Mouse (Mus musculus) heart, embryonic 16.5 days (tissue): ENCODE measurements around the gene Ptgs1. TPM values are rescaled to one million over a fixed set of nuclear protein-coding genes. Genes with fewer than 3 reads are reported as not detected.

Source experiments
- ATAC-seq: fragments of 200-750 bp; cut with Nextera tagmentation; replicated peaks from 2 replicates; pipeline ENCODE4 v1.8.0; 2017; ENCODE audit warnings: moderate number of reproducible peaks; ENCODE audit not compliant: insufficient read depth, low FRiP score; ENCODE audit errors: extremely low read depth
- H3K27ac ChIP-seq: fragments of 300-500 bp; sonication (generic); 2 replicates; pipeline ENCODE4 v1.5.1; 2014; ENCODE audit warnings: mild to moderate bottlenecking, low read length, control low read depth, moderate library complexity
- H3K27me3 ChIP-seq: fragments of 300-500 bp; sonication (generic); 2 replicates; pipeline ENCODE4 v1.6.1; 2014; ENCODE audit warnings: low read length, mixed read lengths; ENCODE audit not compliant: control insufficient read depth, insufficient read depth
- H3K36me3 ChIP-seq: fragments of 300-500 bp; sonication (generic); 2 replicates; pipeline ENCODE4 v1.6.1; 2014; ENCODE audit not compliant: control insufficient read depth, insufficient read depth
- H3K4me1 ChIP-seq: fragments of 300-500 bp; sonication (generic); 2 replicates; pipeline ENCODE4 v1.6.1; 2014; ENCODE audit warnings: low read length, mixed read lengths; ENCODE audit not compliant: control insufficient read depth, insufficient read depth
- H3K4me2 ChIP-seq: fragments of 300-500 bp; sonication (generic); 2 replicates; pipeline ENCODE4 v1.6.1; 2014; ENCODE audit warnings: low read depth, mild to moderate bottlenecking, control low read depth, low read length
- H3K4me3 ChIP-seq: fragments of 300-500 bp; sonication (generic); 2 replicates; pipeline ENCODE4 v1.5.1; 2014; ENCODE audit warnings: mild to moderate bottlenecking, control low read depth, low read length
- H3K9ac ChIP-seq: fragments of 300-500 bp; sonication (generic); 2 replicates; pipeline ENCODE4 v1.6.1; 2014; ENCODE audit warnings: low read length, control low read depth
- H3K9me3 ChIP-seq: fragments of 300-500 bp; sonication (generic); replicated peaks from 2 replicates; pipeline ENCODE4 v1.6.1; 2016; ENCODE audit warnings: low read length; ENCODE audit not compliant: control insufficient read depth
- WGBS: fragments of 180-500 bp; shearing (Covaris S2); extraction: QIAGEN DNeasy Blood & Tissue Kit; methylation state at CpG from one replicate; pipeline ENCODE4 v1.1.7; 2014; 5-methylcytosine and 5-hydroxymethylcytosine counted together
- polyA plus RNA-seq: library from polyadenylated mRNA; unstranded; fragments of >200 nt; fragmentation: Nextera tagmentation; extraction: Ambion mirVana; gene quantifications from 2 replicates; pipeline ENCODE4 v1.2.1, GENCODE M21; 2015

Ptgs1 gene
- polyA plus RNA-seq, 1 experiment from 2014 or later: 21.9 TPM

- Histone ChIP-seq H3K9me3 (no peaks in the 10 kb centered on the region), H3K9ac (no peak overlapping the region), H3K4me2 (no peak overlapping the region), H3K4me1 (no peaks in the 10 kb centered on the region), H3K27me3 (no peaks in the 10 kb centered on the region), H3K27ac (no peak overlapping the region), H3K4me3 (no peak overlapping the region), H3K36me3 (no peaks in the 10 kb centered on the region)
- WGBS: 49% methylated on average over 8 of the region's 8 CpGs
- ATAC-seq: no peak; the same call in 1 of the 2 replicates
These were observed 20.9 kb downstream of the Ptgs1 start for GRCm38 (mm10) chr2:36251156-36251555.

DNA sequence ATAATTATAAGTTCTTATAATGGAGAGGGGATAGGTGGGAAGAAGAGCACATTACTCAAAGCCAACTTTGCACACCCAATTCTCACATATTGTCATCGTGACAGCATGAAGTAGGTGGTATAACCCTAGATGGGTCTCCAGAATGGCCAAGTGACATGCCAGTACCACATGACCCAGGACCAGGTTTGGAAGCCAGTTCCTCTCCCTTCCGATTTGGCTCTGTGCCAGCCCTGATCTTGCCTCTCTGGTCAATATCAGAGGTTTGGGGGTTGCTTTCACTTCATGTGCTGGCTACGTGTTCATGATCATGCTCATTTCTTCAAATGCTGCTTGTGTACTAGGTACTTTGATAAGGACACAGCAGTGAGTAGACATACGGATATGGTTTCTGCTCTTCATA is 22.3 kb downstream of the Ptgs1 start:
- Histone ChIP-seq H3K36me3 (no peaks in the 10 kb centered on the region), H3K4me3 (no peak overlapping the region), H3K9ac (no peak overlapping the region), H3K27me3 (no peaks in the 10 kb centered on the region), H3K4me1 (no peaks in the 10 kb centered on the region), H3K9me3 (no peaks in the 10 kb centered on the region), H3K4me2 (no peak overlapping the region), H3K27ac (no peak overlapping the region)
- ATAC-seq: no peak
- 81% methylated on average over 4 of the region's 4 CpGs for WGBS

DNA sequence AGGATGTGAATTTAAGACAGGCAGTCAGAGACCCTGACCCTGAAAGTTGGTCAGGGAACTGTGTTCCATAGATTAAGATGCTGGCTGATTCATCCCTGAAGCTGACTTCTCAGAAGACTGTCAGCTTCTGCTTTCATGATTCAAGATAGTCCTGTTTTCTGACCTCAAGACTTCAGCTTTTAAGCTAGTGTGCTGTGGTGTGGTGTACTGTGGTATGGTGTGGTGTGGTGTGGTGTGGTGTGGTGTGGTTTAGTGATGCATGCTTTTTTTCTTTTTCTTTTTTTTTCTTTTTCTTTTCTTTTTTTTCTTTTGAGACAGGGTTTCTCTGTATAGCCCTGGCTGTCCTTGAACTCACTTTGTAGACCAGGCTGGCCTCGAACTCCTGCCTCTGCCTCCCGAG is 24.2 kb downstream of the Ptgs1 start:
- H3K4me2 ChIP-seq: no peak overlapping the region
- H3K9ac ChIP-seq: no peak overlapping the region
- H3K36me3 ChIP-seq: no peaks in the 10 kb centered on the region
- no peaks in the 10 kb centered on the region for H3K27me3 ChIP-seq
- WGBS: 74% methylated on average over 2 of the region's 2 CpGs
- H3K9me3 ChIP-seq: no peaks in the 10 kb centered on the region
- no peaks in the 10 kb centered on the region for H3K4me1 ChIP-seq
- no peak for ATAC-seq
- H3K4me3 ChIP-seq: no peak overlapping the region
- H3K27ac ChIP-seq: no peak overlapping the region

DNA sequence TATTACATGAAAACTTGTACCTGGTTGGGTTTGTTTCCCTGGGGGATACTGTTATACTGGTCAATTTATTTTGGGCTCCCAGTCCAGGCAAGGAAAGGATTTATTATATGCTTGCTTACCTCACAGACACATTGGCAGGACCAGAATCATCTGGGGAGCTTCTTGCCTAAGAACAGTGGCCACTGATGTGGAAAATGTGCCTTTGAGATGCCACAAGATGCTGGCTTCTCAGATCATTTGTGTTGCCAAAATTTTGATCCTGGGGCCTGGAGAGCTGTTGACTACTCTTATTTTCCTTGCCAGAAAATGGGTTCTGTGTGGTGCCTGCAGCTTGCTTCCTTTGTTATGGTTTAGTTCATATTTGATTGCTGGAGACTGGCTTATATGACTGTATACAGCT is 26.7 kb downstream of the Ptgs1 start:
- H3K27me3 ChIP-seq: no peaks in the 10 kb centered on the region
- H3K4me3 ChIP-seq: no peak overlapping the region
- H3K4me2 ChIP-seq: no peak overlapping the region
- ATAC-seq: no peak
- no peaks in the 10 kb centered on the region for H3K36me3 ChIP-seq
- H3K27ac ChIP-seq: no peak overlapping the region
- no peak overlapping the region for H3K9ac ChIP-seq
- no peaks in the 10 kb centered on the region for H3K9me3 ChIP-seq
- H3K4me1 ChIP-seq: no peaks in the 10 kb centered on the region

- H3K27ac ChIP-seq: no peak overlapping the region
- 52% methylated on average over 4 of the region's 4 CpGs for WGBS
- no peak for ATAC-seq
- H3K27me3 ChIP-seq: no peaks in the 10 kb centered on the region
- no peaks in the 10 kb centered on the region for H3K9me3 ChIP-seq
- no peaks in the 10 kb centered on the region for H3K4me1 ChIP-seq
- no peak overlapping the region for H3K4me2 ChIP-seq
- H3K36me3 ChIP-seq: no peaks in the 10 kb centered on the region
- no peak overlapping the region for H3K4me3 ChIP-seq
- H3K9ac ChIP-seq: no peak overlapping the region
These were observed 29.2 kb downstream of the Ptgs1 start for GRCm38 (mm10) chr2:36259382-36259781.

GRCm38 (mm10) chr2:36259798-36260540 is 29.7 kb downstream of the Ptgs1 start:
- no peaks in the 10 kb centered on the region for H3K9me3 ChIP-seq
- 70% methylated on average over 6 of the region's 6 CpGs for WGBS
- ATAC-seq: no peak

DNA sequence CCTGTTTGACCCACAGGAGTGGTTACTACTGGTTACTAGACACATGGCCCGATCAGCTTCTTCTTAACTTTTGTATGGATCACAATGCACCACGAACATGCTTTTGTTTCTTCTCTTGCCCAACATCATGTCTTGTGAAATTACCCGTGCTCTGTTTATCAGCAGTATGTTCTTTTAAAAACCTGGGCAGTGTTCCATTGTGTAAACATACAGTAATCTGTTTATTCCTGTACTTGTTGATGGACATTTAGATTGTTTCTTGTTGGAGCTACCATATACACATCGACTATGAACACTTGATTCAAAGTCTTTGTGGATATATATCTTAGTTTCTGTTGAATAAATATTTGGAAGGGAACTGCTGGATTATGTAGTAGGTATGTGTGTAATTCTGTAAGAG is 31.8 kb downstream of the Ptgs1 start:
- no peak for ATAC-seq
- H3K9me3 ChIP-seq: no peaks in the 10 kb centered on the region
- WGBS: 68% methylated on average over 4 of the region's 4 CpGs
- no peak overlapping the region for H3K4me3 ChIP-seq
- no peaks in the 10 kb centered on the region for H3K4me1 ChIP-seq
- H3K27me3 ChIP-seq: no peaks in the 10 kb centered on the region
- no peak overlapping the region for H3K27ac ChIP-seq
- H3K9ac ChIP-seq: no peak overlapping the region
- no peaks in the 10 kb centered on the region for H3K36me3 ChIP-seq
- no peak overlapping the region for H3K4me2 ChIP-seq

More at GRCm38 (mm10) chr2:36259798-36260540, 29.7 kb downstream of the Ptgs1 start:
- no peak overlapping the region for H3K4me3 ChIP-seq
- no peaks in the 10 kb centered on the region for H3K27me3 ChIP-seq
- no peaks in the 10 kb centered on the region for H3K4me1 ChIP-seq
- H3K4me2 ChIP-seq: no peak overlapping the region
- H3K36me3 ChIP-seq: no peaks in the 10 kb centered on the region
- no peak overlapping the region for H3K27ac ChIP-seq
- H3K9ac ChIP-seq: no peak overlapping the region

DNA sequence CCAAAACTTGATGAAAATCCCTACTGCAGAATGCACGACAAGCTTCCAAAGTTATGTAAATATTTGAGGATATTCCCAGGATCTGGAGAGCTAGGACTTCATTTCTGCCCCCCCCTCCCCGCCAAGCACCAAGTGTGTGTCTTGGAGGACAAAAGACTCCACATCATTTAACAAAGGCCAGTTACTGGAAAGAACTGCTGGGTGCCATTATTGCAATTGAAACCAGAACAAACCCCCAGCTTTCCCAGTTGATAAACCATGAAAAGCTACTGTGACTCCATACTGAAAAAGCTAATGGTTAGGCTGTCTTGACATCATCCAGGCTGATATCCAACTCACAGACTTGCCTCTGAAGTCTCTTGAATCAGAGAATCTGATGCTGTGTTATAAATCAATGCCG is 39.2 kb downstream of the Ptgs1 start:
- H3K4me2 ChIP-seq: no peak overlapping the region
- H3K36me3 ChIP-seq: no peaks in the 10 kb centered on the region
- no peaks in the 10 kb centered on the region for H3K4me1 ChIP-seq
- no peak overlapping the region for H3K9ac ChIP-seq
- WGBS: 73% methylated on average over 3 of the region's 3 CpGs
- ATAC-seq: no peak
- no peak overlapping the region for H3K27ac ChIP-seq
- no peaks in the 10 kb centered on the region for H3K9me3 ChIP-seq
- no peak overlapping the region for H3K4me3 ChIP-seq
- peaks cover 5% of the 10 kb centered on the region for H3K27me3 ChIP-seq

- no peaks in the 10 kb centered on the region for H3K36me3 ChIP-seq
- peaks cover 5% of the 10 kb centered on the region for H3K27me3 ChIP-seq
- H3K4me3 ChIP-seq: no peak overlapping the region
- H3K9me3 ChIP-seq: no peaks in the 10 kb centered on the region
- no peaks in the 10 kb centered on the region for H3K4me1 ChIP-seq
- WGBS: 29% methylated on average over 2 of the region's 2 CpGs
- H3K9ac ChIP-seq: no peak overlapping the region
- H3K27ac ChIP-seq: no peak overlapping the region
- no peak for ATAC-seq
- no peak overlapping the region for H3K4me2 ChIP-seq
These were observed 40.0 kb downstream of the Ptgs1 start for GRCm38 (mm10) chr2:36270186-36270585.
